Mouse (Mus musculus): Measurements from ENCODE around the gene Thsd7b.

The Thsd7b gene

DNA sequence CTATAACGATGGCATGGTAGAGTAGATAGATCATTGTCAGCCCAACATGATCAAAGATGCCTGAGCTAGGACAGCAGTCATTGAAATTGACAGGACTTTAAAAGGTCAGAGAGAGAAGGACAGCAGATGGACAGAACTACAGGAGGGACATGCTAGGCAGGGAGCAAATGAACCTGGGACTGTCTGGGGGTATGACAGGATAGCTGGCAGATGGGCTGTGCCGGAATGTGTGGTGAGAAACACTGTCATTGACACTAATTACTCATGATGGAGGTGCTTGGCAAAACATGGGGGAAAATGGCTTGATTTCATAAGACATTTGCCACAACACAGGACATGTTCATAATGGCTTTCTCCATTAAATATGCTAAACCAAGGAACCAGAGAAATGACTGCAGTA, 253.9 kb downstream of the Thsd7b start:
- no peak for DNase-seq (ENCODE audit: low spot score)

DNA sequence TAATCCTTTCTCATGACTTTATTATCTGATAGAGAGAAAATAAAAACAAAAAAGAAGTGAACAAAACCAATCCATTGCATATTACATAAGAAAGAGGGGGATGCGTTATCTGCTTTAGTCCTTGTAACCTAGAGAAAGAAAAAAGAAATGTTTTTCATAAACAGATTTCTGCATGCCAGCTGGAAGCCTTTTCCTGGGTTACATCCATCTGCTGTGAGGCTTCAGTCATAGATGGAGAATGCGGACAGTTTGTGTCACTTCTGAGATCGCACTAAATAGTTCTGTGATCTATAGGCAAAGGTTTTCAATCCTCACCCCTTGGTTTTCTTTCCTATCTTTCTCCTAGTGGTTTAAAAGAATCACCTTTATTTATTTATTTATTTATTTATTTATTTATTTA, 259.1 kb downstream of the Thsd7b start:
- no peak for DNase-seq (ENCODE audit: low spot score)

DNA sequence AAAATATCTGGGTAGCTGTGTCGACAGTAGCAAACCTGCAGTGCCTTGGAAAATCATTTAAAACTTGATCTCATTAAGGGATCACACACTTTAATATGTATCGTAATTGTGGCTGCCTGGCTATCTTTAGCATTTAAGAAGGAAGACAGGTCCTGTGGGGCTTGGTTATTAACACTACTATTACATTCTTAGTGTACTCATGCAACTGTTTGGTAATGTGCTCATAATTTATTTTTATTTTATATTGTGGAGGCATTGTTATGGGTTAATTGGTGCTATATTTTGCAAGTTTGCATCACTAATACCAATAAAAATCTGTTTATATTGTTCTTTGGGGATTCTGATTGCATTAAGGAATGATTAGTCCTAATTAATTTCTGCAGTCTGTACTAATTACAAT, 265.4 kb downstream of the Thsd7b start:
- DNase-seq (ENCODE audit: low spot score), result no peak

DNA sequence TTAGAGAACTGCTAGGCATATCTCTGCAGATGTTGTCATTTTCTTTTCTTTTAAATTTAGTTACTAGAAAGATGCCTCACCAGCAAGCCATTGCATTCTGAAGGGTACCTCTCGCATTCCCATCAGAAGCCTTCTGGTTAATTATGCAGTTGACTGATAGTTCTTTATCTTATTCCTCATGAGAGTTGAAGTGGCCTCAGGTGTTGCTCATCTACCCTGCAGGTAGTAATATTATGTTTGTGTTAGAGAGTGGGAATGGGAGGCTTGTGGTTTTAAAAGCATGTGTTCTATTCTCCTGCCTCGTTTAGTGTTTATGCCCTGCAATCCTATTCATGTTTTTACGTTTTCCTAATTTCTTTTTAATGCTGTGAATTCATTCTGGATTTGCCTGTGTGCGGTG, 265.9 kb downstream of the Thsd7b start:
- DNase-seq (ENCODE audit: low spot score), result no peak

DNA sequence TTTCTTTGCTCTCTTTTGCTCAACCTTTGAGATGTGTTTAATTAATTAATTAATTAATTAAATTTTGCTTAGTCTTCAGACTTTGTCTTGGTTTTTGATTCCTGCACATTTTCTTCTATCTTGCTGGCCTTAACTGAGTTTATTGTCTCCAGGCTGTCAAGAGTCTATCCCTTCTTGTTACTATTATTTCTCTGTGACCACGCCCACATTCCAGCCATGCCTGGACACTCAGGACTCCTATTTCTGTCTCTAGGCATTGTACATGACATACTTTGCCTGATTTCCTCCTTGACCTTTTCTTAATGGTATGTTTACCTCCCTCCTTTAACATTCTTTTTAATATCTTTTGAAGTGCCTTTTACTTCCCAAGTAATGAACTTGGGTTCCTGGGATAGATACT, 267.6 kb downstream of the Thsd7b start:
- no peak for DNase-seq (ENCODE audit: low spot score)

DNA sequence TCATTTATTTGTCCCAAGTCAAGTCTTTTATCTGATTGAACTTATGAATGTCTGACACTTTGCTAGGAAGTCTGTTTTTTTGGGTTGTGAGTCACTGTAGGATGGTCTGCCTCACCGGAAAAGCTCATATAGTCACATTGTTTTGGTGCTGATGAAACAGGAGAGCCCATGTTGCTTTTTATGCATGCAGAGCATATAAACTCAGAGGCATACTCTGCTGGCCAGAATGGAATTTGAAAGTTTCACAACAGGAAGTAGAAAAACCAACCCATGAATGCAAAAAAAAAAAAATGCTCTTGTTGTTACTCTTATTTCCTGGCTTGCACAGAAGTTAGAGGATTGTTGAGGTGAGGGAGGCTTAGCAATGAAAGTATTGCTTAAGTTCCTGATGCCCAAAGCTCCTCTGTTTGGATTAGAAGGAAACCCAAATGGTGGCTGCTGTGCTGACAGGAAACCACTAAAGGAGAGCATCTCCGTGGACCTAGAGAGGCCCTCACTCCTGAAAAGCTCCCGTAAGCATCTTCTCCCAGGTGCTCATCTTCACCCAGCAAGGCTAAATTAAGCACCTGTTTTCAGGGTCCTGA, 269.6 kb downstream of the Thsd7b start:
- no peak for DNase-seq (ENCODE audit: low spot score)

DNA sequence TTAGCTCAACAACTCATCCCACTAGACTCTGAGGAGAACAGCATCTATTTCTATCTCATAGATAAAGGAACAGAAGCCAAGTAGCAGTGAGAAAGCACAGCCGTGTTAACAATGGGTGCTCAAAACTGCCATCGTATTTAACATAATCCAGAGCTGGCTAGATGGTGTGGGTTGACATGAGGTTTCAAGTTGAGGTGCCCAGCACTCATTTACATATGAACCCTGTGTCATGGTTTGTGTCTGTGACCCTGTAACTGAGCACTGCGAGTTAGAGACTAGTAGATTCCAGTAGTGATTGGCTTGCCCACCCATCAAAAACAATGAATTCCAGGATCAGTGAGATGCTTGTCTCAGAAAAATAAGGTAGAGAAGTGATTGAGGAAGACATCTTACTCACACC, 270.1 kb downstream of the Thsd7b start:
- DNase-seq (ENCODE audit: low spot score), result no peak

DNA sequence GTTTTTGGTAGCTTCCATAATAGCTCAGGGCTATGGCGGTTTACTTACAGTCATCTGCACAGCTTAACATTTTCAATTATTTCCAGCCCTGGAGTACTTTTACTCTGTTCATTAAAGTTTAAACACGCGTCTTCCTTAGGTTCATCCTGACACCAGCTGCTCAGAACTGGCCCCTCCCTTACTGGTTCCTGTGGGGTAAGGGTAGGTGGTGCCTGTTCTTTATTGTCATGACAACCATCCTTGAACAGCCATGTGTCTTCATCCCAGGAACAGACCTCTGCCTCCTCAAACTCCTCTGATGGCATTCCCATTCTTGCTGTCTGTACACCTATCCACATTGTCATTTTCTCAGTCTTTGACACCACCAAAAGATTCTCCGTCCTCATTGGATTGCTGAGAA, 285.0 kb downstream of the Thsd7b start:
- no peak for DNase-seq (ENCODE audit: low spot score)

DNA sequence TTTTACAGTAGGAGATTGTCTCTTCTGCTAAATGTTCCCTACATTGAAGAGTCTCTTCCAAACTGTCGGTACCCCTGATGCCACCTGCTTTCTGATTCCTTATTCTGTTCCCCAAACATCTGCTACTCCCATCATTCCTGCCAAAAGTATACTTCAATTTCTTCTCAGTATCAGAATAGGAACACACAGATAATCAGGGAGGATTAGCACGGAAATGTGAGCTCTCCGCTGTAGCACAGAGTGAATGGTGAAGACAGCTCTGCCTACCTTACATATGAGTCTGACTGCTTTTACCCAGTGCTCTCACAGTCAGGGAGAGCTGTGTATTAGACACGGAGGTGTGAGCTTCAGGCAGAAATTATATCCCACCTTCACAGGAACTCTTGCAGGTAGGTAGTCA, 286.0 kb downstream of the Thsd7b start:
- DNase-seq (ENCODE audit: low spot score), result no peak

DNA sequence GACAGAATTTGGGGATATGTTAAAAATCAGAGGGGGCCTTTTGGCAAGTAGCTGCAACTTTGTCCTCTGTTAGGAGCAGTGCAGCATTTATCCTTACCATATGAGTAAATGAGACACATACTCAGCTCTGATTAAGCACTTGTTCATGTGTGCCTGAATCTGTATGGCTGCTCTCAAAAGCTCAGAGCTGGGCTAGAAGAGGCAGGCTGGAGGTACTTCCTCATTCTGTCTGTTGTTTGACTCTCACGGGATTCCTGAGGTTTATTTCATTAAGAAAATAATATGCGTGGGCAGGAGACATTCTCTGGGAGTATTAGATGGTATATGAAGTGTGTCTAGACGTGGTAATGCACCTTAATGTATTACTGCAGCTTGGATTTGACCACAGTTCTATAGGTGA, 286.7 kb downstream of the Thsd7b start:
- no peak for DNase-seq (ENCODE audit: low spot score)

DNA sequence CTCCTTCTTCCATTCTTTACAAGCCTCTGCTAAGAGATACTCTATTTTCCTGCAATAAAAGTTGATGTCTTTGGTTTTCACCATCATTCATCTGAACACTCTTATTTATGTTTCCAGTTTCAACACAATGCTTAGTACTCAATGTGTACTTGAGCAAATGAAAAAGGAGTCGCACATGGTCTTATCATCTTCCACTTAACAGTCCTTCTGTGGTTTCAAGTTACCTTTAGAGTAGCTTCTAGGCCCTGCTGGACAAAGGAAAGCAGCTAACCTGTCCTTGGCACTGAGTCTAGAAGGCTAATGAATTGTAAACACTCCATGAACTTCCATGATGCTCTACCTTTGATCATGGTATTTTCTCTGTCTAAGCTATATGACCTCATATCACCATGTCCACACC, 289.6 kb downstream of the Thsd7b start:
- DNase-seq (ENCODE audit: low spot score), result no peak

DNA sequence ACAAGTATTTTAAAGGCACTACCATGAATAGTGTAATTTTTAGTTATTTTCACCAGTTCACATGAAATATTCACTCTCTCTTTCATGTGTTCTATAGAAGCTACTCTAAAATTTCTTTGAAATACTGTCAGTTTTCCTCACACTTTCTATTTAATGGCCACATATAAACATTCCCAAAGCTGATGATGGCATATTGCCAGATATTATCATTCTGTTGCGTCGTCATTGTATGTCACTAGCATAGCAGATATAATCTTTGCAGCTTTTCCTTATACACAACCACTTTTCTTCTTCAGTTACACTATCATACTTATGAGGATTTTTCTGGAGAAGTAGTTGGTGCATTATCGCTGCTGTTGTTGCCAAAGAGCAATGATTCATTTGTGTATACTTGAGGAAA, 297.4 kb downstream of the Thsd7b start:
- no peak for DNase-seq (ENCODE audit: low spot score)

DNA sequence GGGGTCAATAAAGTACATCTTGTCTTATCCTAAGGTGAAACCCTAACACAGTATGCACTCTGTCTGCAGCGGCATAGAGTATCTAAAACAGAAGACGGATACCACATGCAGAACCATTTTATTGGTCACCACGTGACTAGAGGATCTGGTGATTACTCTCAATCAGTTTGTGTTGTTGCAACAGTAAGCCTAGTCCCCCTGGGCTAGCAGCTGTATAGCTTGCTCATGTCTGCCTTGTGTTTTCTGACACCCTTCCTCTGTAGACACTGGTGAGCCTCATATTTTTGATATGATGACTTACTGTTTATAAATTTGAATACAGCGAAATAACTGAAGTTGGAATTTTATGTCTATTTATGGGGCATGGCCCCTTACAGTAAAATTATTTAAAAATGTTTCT, 306.9 kb downstream of the Thsd7b start:
- no peak for DNase-seq (ENCODE audit: low spot score)

DNA sequence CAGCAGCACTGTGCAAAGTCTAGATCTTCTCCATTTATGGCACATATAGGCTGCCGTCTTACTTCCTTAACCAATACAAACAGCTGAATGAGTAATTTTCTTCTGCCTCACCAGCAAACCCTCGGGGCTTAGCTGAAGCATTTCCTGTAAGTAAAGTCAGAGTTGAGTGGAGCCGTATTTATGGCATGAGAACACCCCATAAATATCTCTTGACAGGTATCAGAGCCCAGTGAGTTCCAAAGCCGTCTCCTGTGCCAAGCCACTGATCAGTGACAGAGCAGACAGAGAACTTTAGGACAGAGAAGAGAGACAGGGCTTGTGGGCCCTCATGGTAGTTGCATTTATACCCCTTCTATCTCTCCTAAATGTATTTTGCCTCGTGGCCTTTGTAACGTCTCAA, 313.5 kb downstream of the Thsd7b start:
- DNase-seq (ENCODE audit: low spot score), result no peak

DNA sequence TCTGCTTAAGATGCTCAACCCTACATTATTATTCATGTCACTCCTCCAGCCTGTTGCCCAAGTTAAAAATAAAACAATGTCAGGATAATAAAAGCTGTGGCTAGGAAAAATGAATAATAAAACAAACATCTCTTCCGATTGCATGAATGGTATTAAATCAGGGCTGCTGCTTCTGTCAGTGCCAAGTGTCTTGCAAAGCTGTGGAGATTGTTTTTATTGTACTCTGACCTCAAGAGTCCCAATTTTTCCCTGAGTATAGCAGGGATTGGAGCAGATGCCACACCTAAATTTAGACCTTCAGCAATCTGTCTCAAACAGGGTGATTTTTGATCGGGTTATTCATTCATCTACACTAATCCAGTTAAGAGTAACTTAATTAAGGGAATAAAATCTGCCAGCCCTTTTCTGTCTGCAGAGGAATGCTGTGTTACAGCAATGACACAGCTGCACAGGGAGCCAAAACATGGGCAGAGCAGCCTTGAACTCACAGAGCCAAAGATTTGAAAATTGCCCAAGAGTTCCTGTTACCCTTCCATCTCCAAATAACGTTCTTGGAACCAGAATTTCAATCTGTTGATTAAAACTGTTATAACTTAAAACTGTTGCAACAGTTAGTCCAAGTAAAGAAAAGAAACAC, 316.4 kb downstream of the Thsd7b start:
- DNase-seq (ENCODE audit: low spot score), result no peak

DNA sequence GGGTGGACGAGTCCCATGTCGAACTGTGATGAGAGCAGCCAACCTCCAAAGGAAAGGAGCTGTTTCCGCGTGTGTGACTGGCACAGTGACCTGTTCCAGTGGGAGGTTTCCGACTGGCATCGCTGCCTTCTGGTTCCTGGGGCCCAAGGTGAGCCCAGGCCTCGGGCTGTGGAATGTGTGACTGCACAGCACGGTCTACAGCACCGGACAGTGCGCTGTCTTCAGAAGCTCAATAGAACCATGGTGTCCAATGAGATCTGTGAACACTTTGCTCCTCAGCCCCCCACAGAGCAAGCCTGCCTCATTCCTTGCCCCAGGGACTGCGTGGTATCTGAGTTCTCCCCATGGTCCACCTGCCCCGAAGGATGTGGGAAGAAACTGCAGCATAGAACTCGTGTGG, 322.3 kb downstream of the Thsd7b start:
- no peak for DNase-seq (ENCODE audit: low spot score)

DNA sequence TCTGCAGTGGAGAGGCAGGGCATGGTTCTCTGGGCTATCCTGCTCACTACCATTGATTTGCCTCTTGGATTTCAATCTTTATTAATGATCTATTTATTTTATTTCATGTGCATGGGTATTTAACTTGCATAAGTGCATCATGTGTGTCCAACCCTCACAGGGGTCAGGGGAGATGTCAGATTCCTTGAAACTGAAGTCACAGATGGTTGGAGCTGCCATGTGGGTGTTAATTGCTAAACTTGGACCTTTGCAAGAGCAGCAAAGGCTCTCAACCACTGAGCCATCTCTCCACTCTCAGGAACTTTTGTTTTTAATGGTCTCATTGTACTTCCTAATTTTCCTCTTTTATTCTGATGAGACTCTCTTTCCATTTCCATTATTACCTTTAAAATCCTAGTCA, 327.8 kb downstream of the Thsd7b start:
- no peak for DNase-seq (ENCODE audit: low spot score)

DNA sequence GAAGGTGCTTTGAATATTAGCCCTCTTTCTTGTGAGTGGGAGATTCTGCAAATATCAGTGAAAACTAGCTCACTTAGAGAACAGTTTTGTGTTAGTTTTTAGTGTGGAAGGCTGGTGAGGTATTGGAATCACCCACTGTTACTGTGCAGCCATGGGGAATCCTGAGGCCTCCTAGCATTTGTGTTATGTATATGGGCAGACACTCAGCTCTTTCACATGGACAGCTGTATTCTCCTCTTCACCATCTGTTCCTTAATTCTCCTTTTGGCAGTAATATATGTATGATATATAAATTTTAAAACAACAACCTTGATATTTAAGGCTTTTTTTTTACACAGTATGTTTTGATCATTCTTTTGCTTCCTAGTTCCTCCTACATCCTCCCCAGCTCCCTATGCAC, 329.2 kb downstream of the Thsd7b start:
- DNase-seq (ENCODE audit: low spot score), result no peak

DNA sequence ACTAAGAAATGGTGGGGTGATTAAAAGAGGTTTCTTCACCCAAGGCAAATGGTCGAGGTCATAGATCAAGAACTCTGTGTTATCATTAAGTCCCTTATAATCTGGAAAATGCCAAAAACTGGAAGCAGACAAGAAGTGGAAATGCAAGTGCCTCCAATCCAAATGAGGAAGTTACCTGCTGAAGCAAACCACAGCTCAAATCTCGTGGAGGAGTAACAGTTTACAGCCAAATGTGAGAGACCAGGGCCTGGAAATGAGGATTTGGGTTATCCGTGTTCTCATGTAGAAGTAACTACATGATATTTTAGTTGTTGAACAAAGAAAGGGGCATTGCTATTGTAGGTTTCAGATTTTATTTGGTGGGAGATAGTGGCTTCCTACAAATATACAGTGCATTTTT, 335.3 kb downstream of the Thsd7b start:
- no peak for DNase-seq (ENCODE audit: low spot score)

DNA sequence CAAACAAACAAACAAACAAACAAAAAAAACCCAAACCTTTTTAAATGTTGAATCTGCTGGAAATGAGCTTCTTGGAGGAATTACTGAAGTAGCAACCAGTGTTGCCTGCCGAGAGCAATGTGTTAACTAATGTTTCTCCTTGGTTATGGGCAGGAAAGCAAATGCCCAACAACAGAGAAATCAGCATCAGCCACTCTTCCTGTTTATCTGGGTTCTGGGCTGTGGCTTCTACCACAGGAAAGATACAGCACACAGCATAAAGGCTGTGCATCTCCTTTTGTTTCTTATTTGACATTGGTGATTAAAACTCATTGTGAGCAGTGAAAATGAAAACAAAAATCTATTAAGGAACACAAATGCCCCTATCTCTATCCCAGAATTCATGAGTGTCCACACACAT, 343.0 kb downstream of the Thsd7b start:
- DNase-seq (ENCODE audit: low spot score), result no peak

DNA sequence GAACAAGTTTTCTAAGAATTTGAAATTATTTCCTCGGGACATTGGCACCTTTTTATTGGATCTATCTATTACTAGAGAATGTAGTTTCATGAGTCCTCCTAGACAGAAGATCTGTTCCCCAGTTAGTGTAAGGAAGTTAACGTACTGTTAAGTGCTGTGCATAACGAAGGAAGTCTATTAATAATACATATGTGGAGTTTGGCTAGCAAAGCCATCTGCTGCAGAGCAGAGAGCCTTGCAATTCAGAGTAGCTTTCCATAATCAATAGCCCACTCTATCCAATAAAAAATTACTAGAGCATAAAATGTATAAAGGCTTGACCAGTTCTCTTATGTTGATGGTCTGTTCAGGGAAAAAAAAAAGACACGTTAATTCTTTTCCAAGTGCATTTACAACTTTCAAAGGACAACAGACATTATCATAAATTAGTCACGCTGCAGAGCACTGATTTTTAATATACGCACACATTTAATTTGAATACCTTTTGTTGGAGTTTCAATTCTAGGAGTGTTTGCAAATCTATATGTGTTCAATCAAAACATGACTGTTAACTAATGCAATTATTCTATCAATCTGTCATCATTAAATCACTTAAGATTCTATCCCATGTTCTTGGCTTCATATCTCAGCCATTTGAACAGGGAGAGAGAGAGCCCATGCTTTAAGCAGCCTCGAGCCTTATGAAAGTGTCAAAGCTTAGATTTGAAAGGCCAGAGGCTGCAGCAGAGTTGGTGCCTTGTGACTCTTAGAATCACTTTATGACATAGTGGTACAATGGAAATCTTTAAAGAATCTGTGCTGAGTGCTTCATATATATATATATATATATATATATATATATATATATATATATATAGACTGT, 346.6 kb downstream of the Thsd7b start:
- DNase-seq (ENCODE audit: low spot score), result no peak

DNA sequence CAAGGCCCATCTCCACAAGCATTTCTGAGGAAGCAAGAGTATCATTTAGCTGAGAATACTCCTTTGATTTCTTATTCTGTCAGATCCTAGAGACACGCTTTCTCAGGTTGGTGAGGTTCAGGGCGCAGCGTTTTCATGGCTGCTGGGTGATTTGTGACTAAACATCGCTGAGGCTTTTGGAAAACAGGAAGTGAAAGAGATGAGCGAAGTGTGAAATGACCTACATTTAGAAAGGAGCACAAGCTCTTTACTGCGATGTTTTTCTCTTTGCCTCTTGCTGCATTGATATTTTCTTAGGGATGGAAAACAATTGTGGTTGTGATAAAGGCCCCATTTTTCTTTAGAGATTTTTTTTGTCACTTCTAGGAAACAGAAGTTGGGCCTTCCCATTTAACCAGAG, 351.4 kb downstream of the Thsd7b start:
- DNase-seq (ENCODE audit: low spot score), result no peak

DNA sequence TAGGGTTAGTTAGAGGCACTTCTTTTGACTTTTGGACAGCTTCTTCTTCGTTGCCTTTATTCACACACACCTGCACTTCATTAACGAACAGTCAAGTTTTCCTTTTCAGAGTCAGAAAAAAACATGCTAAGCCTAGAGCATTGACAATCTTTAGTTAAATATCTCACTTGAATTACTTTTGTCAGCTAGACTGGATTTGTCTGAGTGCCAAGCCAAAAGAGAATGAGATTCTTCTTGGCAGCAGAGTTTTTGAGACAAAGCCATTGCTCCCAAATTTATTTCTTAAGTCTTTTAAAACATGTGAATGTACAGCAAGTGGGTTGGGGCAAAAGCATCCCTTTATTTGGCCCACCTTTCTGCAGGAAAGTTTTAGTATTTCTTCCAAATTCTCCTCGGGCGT, 362.0 kb downstream of the Thsd7b start:
- DNase-seq (ENCODE audit: low spot score), result no peak
